Mouse (Mus musculus) liver, embryonic 11.5 days (tissue): ENCODE results near the gene Atp8b3. TPM values are rescaled to one million over a fixed set of nuclear protein-coding genes. Genes with fewer than 3 reads are reported as not detected.

ENCODE experiments used
- ATAC-seq: fragments of 200-750 bp; cut with Nextera tagmentation; replicated peaks from 2 replicates; pipeline ENCODE4 v1.8.0; 2017; ENCODE audit warnings: moderate number of reproducible peaks, mild to moderate bottlenecking, moderate TSS enrichment, moderate library complexity; ENCODE audit not compliant: low FRiP score
- DNase-seq: peaks from one replicate; pipeline ENCODE4 v3.0.0-alpha.2; 2017; ENCODE audit warnings: low spot score
- H3K27ac ChIP-seq: fragments of 300-500 bp; sonication (generic); 2 replicates; pipeline ENCODE4 v1.5.1; 2014; ENCODE audit warnings: mild to moderate bottlenecking, low read depth, low read length, control low read depth
- H3K27me3 ChIP-seq: fragments of 300-500 bp; sonication (generic); replicated peaks from 2 replicates; pipeline ENCODE4 v1.6.1; 2014; ENCODE audit warnings: low read length, mixed read lengths; ENCODE audit not compliant: control insufficient read depth, insufficient read depth
- H3K36me3 ChIP-seq: fragments of 300-500 bp; sonication (generic); 2 replicates; pipeline ENCODE4 v1.6.1; 2014; ENCODE audit warnings: mild to moderate bottlenecking, low read length, moderate library complexity, mixed read lengths; ENCODE audit not compliant: control insufficient read depth, insufficient read depth
- H3K4me1 ChIP-seq: fragments of 300-500 bp; sonication (generic); replicated peaks from 2 replicates; pipeline ENCODE4 v1.6.1; 2014; ENCODE audit warnings: low read length, mixed read lengths; ENCODE audit not compliant: control insufficient read depth, insufficient read depth
- H3K4me2 ChIP-seq: fragments of 300-500 bp; sonication (generic); 2 replicates; pipeline ENCODE4 v1.6.1; 2014; ENCODE audit warnings: mild to moderate bottlenecking, control low read depth, moderate library complexity
- H3K4me3 ChIP-seq: fragments of 300-500 bp; sonication (generic); 2 replicates; pipeline ENCODE4 v1.5.1; 2014; ENCODE audit warnings: low read depth, low read length, control low read depth
- H3K9ac ChIP-seq: fragments of 300-500 bp; sonication (generic); 2 replicates; pipeline ENCODE4 v1.6.1; 2014; ENCODE audit warnings: low read depth, low read length, control low read depth
- H3K9me3 ChIP-seq: fragments of 300-500 bp; sonication (generic); 2 replicates; pipeline ENCODE4 v1.6.1; 2016; ENCODE audit warnings: low read length, inconsistent platforms, mixed read lengths; ENCODE audit not compliant: control insufficient read depth
- WGBS: fragments of 180-500 bp; shearing (Covaris S2); extraction: QIAGEN DNeasy Blood & Tissue Kit; methylation state at CpG from one replicate; pipeline ENCODE4 v1.1.7; 2014; 5-methylcytosine and 5-hydroxymethylcytosine counted together
- polyA plus RNA-seq: library from polyadenylated mRNA; unstranded; fragments of >200 nt; fragmentation: Nextera tagmentation; extraction: Ambion mirVana; gene quantifications from 2 replicates; pipeline ENCODE4 v1.2.1, GENCODE M21; 2014

Atp8b3 gene
- polyA plus RNA-seq, 1 experiment from 2014 or later, result 0.12 TPM

- peaks cover 90% of the 10 kb centered on the region for H3K27me3 ChIP-seq
- H3K27ac ChIP-seq, result no peak overlapping the region
- DNase-seq (no peak), ATAC-seq (no peak)
- no peaks in the 10 kb centered on the region for H3K9me3 ChIP-seq
- H3K4me3 ChIP-seq, result no peak overlapping the region
- no peak overlapping the region for H3K9ac ChIP-seq
- 4% methylated on average over 7 of the region's 7 CpGs for WGBS
- peaks cover 2% of the 10 kb centered on the region for H3K4me1 ChIP-seq
- no peaks in the 10 kb centered on the region for H3K36me3 ChIP-seq
- no peak overlapping the region for H3K4me2 ChIP-seq
Measured at GRCm38 (mm10) chr10:80502291-80502690, 36.6 kb downstream of the Atp8b3 start.

GRCm38 (mm10) chr10:80496421-80496820, 42.5 kb downstream of the Atp8b3 start:
- peak overlapping the region; percentile 54 for H3K4me3 ChIP-seq

DNA sequence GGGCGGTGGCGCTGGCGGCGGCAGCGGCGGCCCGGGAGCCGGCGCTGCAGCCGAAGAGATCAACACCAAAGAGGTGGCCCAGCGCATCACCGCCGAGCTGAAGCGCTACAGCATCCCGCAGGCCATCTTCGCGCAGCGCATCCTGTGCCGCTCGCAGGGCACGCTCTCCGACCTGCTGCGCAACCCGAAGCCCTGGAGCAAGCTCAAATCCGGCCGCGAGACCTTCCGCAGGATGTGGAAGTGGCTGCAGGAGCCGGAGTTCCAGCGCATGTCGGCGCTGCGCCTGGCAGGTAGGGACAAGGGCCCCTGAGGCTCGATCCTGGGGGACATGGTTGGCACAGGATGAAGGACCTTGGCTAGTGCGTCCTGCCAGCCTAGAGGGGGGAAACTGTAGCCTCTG, 43.0 kb downstream of the Atp8b3 start:
- Histone ChIP-seq H3K4me3 (peak overlapping the region; percentile 54), H3K9ac (peak overlapping the region; percentile 48; the same call in 1 of the 2 replicates), H3K9me3 (no peaks in the 10 kb centered on the region), H3K27me3 (peaks cover 100% of the 10 kb centered on the region), H3K4me2 (peak overlapping the region; percentile 68), H3K27ac (peak overlapping the region; percentile 39), H3K36me3 (no peaks in the 10 kb centered on the region), H3K4me1 (peaks cover 14% of the 10 kb centered on the region)
- ATAC-seq, result no peak
- WGBS, result under 1% methylated on average over 34 of the region's 35 CpGs
- DNase-seq, result no peak

More at GRCm38 (mm10) chr10:80496421-80496820, 42.5 kb downstream of the Atp8b3 start:
- Histone ChIP-seq H3K9ac (0 out of 2 replicates have a peak overlapping the region, but pooled peaks have one; percentile 48), H3K27ac (peak overlapping the region; percentile 39; the same call in 1 of the 2 replicates), H3K27me3 (peaks cover 100% of the 10 kb centered on the region), H3K4me2 (peak overlapping the region; percentile 68), H3K4me1 (peaks cover 14% of the 10 kb centered on the region), H3K36me3 (no peaks in the 10 kb centered on the region), H3K9me3 (no peaks in the 10 kb centered on the region)
- DNase-seq (no peak), ATAC-seq (peak; percentile 45)
- WGBS, result 3% methylated on average over 20 of the region's 20 CpGs

DNA sequence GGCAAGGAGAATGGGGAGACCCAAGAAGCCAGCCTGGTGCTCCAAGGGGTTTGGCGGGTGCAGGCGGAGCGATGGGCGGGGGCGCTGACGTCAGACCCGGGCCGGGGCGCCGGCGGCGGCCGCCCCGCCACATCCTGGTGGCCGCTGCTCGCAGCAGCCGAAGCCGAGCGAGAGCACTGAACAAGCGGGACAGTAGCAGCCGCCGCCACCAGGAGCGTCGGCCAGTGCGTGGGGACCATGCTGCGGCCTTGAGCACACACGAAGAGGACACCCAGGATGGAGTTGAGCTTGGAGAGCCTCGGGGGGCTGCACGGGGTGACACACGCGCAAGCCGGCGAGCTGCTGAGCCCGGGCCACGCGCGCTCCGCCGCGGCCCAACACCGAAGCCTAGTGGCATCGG, 44.2 kb downstream of the Atp8b3 start, which contains the start of gene Onecut3:
TSS of gene Onecut3 (plus strand) at position 104 of the 400 bp plus-strand sequence.
- Histone ChIP-seq H3K4me3 (peak within 1 kb of the TSS; percentile 54), H3K27me3 (peaks cover 100% of the 10 kb centered on the region), H3K9me3 (no peaks in the 10 kb centered on the region), H3K27ac (peak within 1 kb of the TSS; percentile 43), H3K36me3 (no peaks in the 10 kb centered on the region), H3K9ac (peak within 1 kb of the TSS; percentile 48; the same call in 1 of the 2 replicates), H3K4me2 (peak within 1 kb of the TSS; percentile 68), H3K4me1 (peaks cover 14% of the 10 kb centered on the region)
- ATAC-seq (0 out of 2 replicates have a peak, but pooled peaks have one; percentile 35), DNase-seq (peak; percentile 72)
- WGBS, result 3% methylated on average over 24 of the region's 42 CpGs

DNA sequence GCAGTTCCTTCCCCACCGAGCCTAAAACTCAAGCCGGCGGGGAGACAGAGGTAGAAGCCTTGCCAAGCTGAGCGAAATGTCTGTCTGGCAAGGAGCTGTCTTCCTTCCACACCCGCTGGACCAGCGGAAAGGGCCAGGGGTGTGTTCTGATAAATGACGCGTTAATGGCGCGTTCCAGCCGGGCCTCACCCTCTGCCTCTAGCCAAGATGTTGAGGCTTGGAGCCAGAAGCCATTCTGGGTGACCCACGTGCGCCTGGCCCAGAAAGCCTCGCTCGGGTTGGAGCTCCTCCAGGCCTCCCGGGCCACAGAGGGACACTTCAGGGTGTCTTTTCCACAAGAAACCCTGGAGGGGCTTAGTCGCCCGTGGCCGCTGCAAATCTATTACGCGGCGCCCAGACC, 48.9 kb downstream of the Atp8b3 start:
- 1% methylated on average over 22 of the region's 22 CpGs for WGBS
- ATAC-seq (no peak), DNase-seq (no peak)
- Histone ChIP-seq H3K4me3 (no peak overlapping the region), H3K9ac (no peak overlapping the region), H3K27me3 (peaks cover 93% of the 10 kb centered on the region), H3K4me1 (peaks cover 5% of the 10 kb centered on the region), H3K27ac (no peak overlapping the region), H3K36me3 (no peaks in the 10 kb centered on the region), H3K9me3 (no peaks in the 10 kb centered on the region), H3K4me2 (no peak overlapping the region; the same call in 1 of the 2 replicates)

- H3K27ac ChIP-seq, result no peak overlapping the region
- no peak overlapping the region for H3K9ac ChIP-seq
- H3K36me3 ChIP-seq, result no peaks in the 10 kb centered on the region
- ATAC-seq, result no peak
- H3K4me2 ChIP-seq, result no peak overlapping the region
- H3K9me3 ChIP-seq, result no peaks in the 10 kb centered on the region
- H3K4me1 ChIP-seq, result no peaks in the 10 kb centered on the region; the same call in none of the 2 replicates
- peaks cover 90% of the 10 kb centered on the region for H3K27me3 ChIP-seq
- 53% methylated on average over 7 of the region's 7 CpGs for WGBS
- no peak for DNase-seq
- H3K4me3 ChIP-seq, result no peak overlapping the region
Measured at GRCm38 (mm10) chr10:80486862-80487379, 52.0 kb downstream of the Atp8b3 start.

- no peaks in the 10 kb centered on the region for H3K9me3 ChIP-seq
- H3K27me3 ChIP-seq, result peaks cover 63% of the 10 kb centered on the region
- WGBS, result 8% methylated on average over 5 of the region's 5 CpGs
- no peaks in the 10 kb centered on the region for H3K36me3 ChIP-seq
- no peak overlapping the region for H3K4me2 ChIP-seq
- H3K9ac ChIP-seq, result no peak overlapping the region
- H3K27ac ChIP-seq, result no peak overlapping the region
- H3K4me1 ChIP-seq, result peaks cover 12% of the 10 kb centered on the region
- no peak for DNase-seq
- no peak overlapping the region for H3K4me3 ChIP-seq
- ATAC-seq, result peak; percentile 84
Measured at GRCm38 (mm10) chr10:80481002-80481401, 57.9 kb downstream of the Atp8b3 start.

GRCm38 (mm10) chr10:80478531-80478930, 60.4 kb downstream of the Atp8b3 start:
- peaks cover 38% of the 10 kb centered on the region for H3K27me3 ChIP-seq

More at GRCm38 (mm10) chr10:80478531-80478930, 60.4 kb downstream of the Atp8b3 start:
- ATAC-seq (no peak), DNase-seq (no peak)
- no peaks in the 10 kb centered on the region for H3K9me3 ChIP-seq
- no peak overlapping the region for H3K4me3 ChIP-seq
- H3K36me3 ChIP-seq, result no peaks in the 10 kb centered on the region
- H3K27ac ChIP-seq, result no peak overlapping the region
- H3K9ac ChIP-seq, result no peak overlapping the region
- H3K4me1 ChIP-seq, result peaks cover 21% of the 10 kb centered on the region
- H3K4me2 ChIP-seq, result no peak overlapping the region
- WGBS, result 69% methylated on average over 5 of the region's 5 CpGs
